Mouse (Mus musculus): ENCODE data around the gene Znhit2. TPM values are rescaled to one million over a fixed set of nuclear protein-coding genes. Genes with fewer than 3 reads are reported as not detected.

Gene Znhit2
- polyA plus RNA-seq, 1 experiment from 2014 or later: 33.2 TPM

GRCm38 (mm10) chr19:6066571-6066970 is 5.6 kb downstream of the Znhit2 start:
- ATAC-seq (ENCODE audit: insufficient number of reproducible peaks, insufficient read depth, low FRiP score, low TSS enrichment, low read depth): no peak
- peak overlapping the region; percentile 75 for H3K9ac ChIP-seq
- peak overlapping the region; percentile 53 for H3K4me3 ChIP-seq
- WGBS: 46% methylated on average over 5 of the region's 5 CpGs
- H3K4me1 ChIP-seq: peaks cover 35% of the 10 kb centered on the region
- H3K27me3 ChIP-seq: no peaks in the 10 kb centered on the region
- peak overlapping the region; percentile 96 for H3K4me2 ChIP-seq
- no peaks in the 10 kb centered on the region for H3K9me3 ChIP-seq
- H3K36me3 ChIP-seq: peaks cover 31% of the 10 kb centered on the region
- peak overlapping the region; percentile 86 for H3K27ac ChIP-seq

DNA sequence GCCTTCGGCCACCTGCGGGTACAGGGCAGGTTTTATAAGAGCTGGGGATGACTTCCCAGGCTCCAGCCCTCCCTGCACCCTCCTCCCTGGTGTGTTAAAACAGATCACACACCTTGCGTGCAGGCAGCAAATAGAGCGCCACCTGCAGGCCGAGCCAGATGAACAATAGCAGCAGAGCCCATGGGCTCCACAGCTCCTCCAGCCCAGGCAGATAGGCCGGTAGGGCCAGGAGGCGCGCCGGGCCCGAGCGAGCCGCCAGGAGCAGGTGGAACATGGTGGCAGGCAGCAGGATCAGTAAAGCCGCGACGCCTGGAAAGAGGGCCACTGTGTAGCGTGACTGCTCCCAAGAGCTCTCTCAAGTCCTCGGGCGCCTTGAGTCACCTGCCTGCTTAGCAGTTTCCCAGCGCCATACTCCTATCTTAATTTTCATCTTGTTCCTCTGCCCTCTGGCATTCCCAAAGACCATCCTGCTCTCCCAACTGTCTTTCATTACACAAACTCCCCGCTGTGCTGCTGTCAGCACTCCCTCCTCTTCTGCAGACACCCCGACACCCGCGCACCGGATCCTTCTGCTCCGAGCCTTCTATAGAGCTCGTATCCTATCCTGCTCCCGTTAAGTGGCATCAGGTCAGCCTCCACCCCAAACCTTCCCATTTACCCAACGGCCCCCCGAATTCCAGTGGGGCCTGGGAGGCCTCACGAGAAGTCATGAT is 6.2 kb downstream of the Znhit2 start:
- peaks cover 34% of the 10 kb centered on the region for H3K36me3 ChIP-seq
- peak; percentile 23; the same call in 1 of the 2 replicates for ATAC-seq (ENCODE audit: insufficient number of reproducible peaks, insufficient read depth, low FRiP score, low TSS enrichment, low read depth)
- peak overlapping the region; percentile 75 for H3K9ac ChIP-seq
- peak overlapping the region; percentile 53 for H3K4me3 ChIP-seq
- WGBS: 1% methylated on average over 30 of the region's 30 CpGs
- H3K27ac ChIP-seq: peak overlapping the region; percentile 86
- no peaks in the 10 kb centered on the region for H3K27me3 ChIP-seq
- no peaks in the 10 kb centered on the region for H3K9me3 ChIP-seq
- peak overlapping the region; percentile 96 for H3K4me2 ChIP-seq
- H3K4me1 ChIP-seq: peaks cover 30% of the 10 kb centered on the region

- H3K36me3 ChIP-seq: peaks cover 39% of the 10 kb centered on the region
- H3K27me3 ChIP-seq: no peaks in the 10 kb centered on the region
- H3K9ac ChIP-seq: peak within 1 kb of the TSS; percentile 75
- peak within 1 kb of the TSS; percentile 96 for H3K4me2 ChIP-seq
- WGBS: 11% methylated on average over 33 of the region's 33 CpGs
- peak within 1 kb of the TSS; percentile 86 for H3K27ac ChIP-seq
- H3K9me3 ChIP-seq: no peaks in the 10 kb centered on the region
- peaks cover 23% of the 10 kb centered on the region for H3K4me1 ChIP-seq
- H3K4me3 ChIP-seq: peak within 1 kb of the TSS; percentile 53
- peak; percentile 88 for ATAC-seq (ENCODE audit: insufficient number of reproducible peaks, insufficient read depth, low FRiP score, low TSS enrichment, low read depth)
Observed at GRCm38 (mm10) chr19:6067724-6068415, 6.9 kb downstream of the Znhit2 start, which contains the start of gene Tm7sf2. Gene Tm7sf2, minus strand, starts transcription at chr19:6068373.

- Histone ChIP-seq H3K4me1 (peaks cover 22% of the 10 kb centered on the region), H3K27ac (no peak overlapping the region), H3K9ac (no peak overlapping the region), H3K36me3 (peaks cover 49% of the 10 kb centered on the region), H3K9me3 (no peaks in the 10 kb centered on the region), H3K27me3 (no peaks in the 10 kb centered on the region), H3K4me3 (no peak overlapping the region), H3K4me2 (no peak overlapping the region)
- 86% methylated on average over 4 of the region's 4 CpGs for WGBS
- ATAC-seq (ENCODE audit: insufficient number of reproducible peaks, insufficient read depth, low FRiP score, low TSS enrichment, low read depth): no peak
Observed at GRCm38 (mm10) chr19:6068951-6069350, 8.0 kb downstream of the Znhit2 start.

- H3K36me3 ChIP-seq: peaks cover 56% of the 10 kb centered on the region
Observed at GRCm38 (mm10) chr19:6069851-6070250, 8.9 kb downstream of the Znhit2 start.

DNA sequence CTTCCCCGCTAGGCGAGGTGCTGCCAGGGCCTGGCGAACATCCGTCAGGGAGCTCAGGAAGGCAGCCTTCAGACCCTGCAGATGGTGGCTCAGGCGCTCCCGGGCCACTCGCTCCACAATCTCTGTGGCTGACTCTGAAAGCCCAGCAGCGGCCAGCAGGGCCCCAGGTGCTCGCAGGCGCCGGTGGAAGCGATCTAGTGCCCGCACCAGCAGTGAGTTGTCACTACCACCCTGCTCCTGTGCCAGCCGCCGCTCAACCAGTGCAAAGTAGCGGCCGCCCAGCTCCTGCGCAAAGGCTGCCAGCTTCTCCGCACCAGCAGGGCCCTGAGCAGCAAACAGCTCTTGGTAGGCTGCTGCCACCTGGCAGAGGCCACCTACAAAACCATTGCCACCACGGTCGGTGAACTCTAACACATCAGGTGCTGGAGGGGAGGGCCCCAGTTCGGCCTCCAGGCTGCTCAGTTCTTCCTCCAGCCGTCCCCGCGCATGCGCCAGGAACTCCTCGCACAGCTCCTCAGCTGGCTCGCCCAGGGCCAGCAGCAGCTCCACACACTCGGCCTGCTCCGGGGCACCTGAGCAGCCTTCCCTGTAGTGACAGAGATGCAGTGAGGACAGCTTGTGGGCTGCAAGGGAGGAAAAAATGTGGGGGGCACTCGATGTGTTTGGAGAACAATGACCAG is 9.7 kb downstream of the Znhit2 start:
- no peak overlapping the region for H3K4me2 ChIP-seq
- H3K4me3 ChIP-seq: no peak overlapping the region
- ATAC-seq (ENCODE audit: insufficient number of reproducible peaks, insufficient read depth, low FRiP score, low TSS enrichment, low read depth): no peak
- no peak overlapping the region for H3K9ac ChIP-seq
- H3K9me3 ChIP-seq: no peaks in the 10 kb centered on the region
- H3K27ac ChIP-seq: no peak overlapping the region
- H3K36me3 ChIP-seq: peaks cover 61% of the 10 kb centered on the region
- peaks cover 28% of the 10 kb centered on the region for H3K4me1 ChIP-seq
- H3K27me3 ChIP-seq: no peaks in the 10 kb centered on the region
- 91% methylated on average over 31 of the region's 31 CpGs for WGBS

More at GRCm38 (mm10) chr19:6069851-6070250, 8.9 kb downstream of the Znhit2 start:
- 93% methylated on average over 10 of the region's 10 CpGs for WGBS
- H3K27me3 ChIP-seq: no peaks in the 10 kb centered on the region
- H3K9me3 ChIP-seq: no peaks in the 10 kb centered on the region
- no peak overlapping the region for H3K4me3 ChIP-seq
- no peak overlapping the region for H3K4me2 ChIP-seq
- no peak overlapping the region for H3K9ac ChIP-seq
- ATAC-seq (ENCODE audit: insufficient number of reproducible peaks, insufficient read depth, low FRiP score, low TSS enrichment, low read depth): no peak
- no peak overlapping the region for H3K27ac ChIP-seq
- H3K4me1 ChIP-seq: peaks cover 22% of the 10 kb centered on the region

- Histone ChIP-seq H3K36me3 (peaks cover 61% of the 10 kb centered on the region), H3K4me1 (peaks cover 30% of the 10 kb centered on the region), H3K9ac (no peak overlapping the region), H3K4me3 (no peak overlapping the region), H3K27ac (no peak overlapping the region), H3K27me3 (no peaks in the 10 kb centered on the region), H3K9me3 (no peaks in the 10 kb centered on the region), H3K4me2 (no peak overlapping the region)
- no peak for ATAC-seq (ENCODE audit: insufficient number of reproducible peaks, insufficient read depth, low FRiP score, low TSS enrichment, low read depth)
- 93% methylated on average over 19 of the region's 19 CpGs for WGBS
Observed at GRCm38 (mm10) chr19:6071261-6071660, 10.3 kb downstream of the Znhit2 start.

DNA sequence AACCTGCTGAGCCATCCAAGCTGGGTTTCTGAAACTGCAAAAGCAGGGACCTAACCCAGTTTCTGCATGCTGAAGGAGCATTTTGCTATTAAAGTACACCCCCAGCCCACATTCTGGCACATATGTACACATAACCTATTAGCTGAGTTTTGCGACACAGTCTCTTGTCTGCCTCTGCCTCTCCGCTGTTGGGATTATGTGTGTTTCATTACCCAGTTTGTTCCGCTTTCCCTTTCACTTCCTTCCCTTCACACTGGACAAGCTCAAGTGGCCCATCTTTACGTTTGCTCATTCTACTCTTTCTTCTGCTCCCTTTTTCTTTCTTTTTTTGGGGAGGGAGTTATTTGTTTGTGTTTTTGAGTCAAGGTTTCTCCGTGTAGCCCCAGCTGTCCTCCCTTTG is 12.9 kb downstream of the Znhit2 start:
- peaks cover 17% of the 10 kb centered on the region for H3K4me1 ChIP-seq
- peaks cover 57% of the 10 kb centered on the region for H3K36me3 ChIP-seq
- H3K4me2 ChIP-seq: no peak overlapping the region
- ATAC-seq (ENCODE audit: insufficient number of reproducible peaks, insufficient read depth, low FRiP score, low TSS enrichment, low read depth): no peak
- no peak overlapping the region for H3K9ac ChIP-seq
- WGBS: 84% methylated on average over 5 of the region's 5 CpGs
- no peaks in the 10 kb centered on the region for H3K9me3 ChIP-seq
- H3K4me3 ChIP-seq: no peak overlapping the region
- no peaks in the 10 kb centered on the region for H3K27me3 ChIP-seq
- no peak overlapping the region for H3K27ac ChIP-seq

GRCm38 (mm10) chr19:6076564-6077393 is 15.8 kb downstream of the Znhit2 start, which contains the start of gene Vps51:
Gene Vps51, minus strand, starts transcription at chr19:6077231.
- peak within 1 kb of the TSS; percentile 88 for H3K9ac ChIP-seq
- peak within 1 kb of the TSS; percentile 89 for H3K4me2 ChIP-seq
- H3K4me3 ChIP-seq: peak within 1 kb of the TSS; percentile 83
- ATAC-seq (ENCODE audit: insufficient number of reproducible peaks, insufficient read depth, low FRiP score, low TSS enrichment, low read depth): peak; percentile 74
- WGBS: under 1% methylated on average over 33 of the region's 33 CpGs
- peaks cover 52% of the 10 kb centered on the region for H3K36me3 ChIP-seq
- peak within 1 kb of the TSS; percentile 88 for H3K27ac ChIP-seq
- no peaks in the 10 kb centered on the region for H3K27me3 ChIP-seq
- peaks cover 17% of the 10 kb centered on the region for H3K4me1 ChIP-seq
- no peaks in the 10 kb centered on the region for H3K9me3 ChIP-seq

DNA sequence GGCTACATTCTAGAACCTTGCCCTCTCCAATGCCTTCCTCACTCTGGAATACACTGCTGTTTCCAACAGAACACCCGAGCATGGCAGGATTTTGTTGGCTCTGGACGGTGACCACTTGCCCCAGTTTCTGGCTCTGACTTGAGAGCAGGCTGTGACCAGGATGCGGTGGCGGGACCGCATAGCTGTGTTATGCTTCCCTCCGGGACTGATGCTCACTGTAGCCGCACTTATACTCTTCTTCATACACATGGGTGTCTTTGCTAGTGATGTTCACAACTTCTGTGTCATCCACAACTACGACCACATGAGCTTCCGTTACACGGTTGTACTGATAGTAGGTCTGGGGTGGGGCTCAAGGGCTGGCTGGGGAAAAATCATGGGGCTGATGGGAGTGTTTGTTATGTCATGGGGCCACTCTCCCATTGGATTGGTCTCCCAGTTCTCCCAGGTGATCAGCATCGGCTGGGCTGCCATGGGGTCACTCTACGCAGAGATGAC is 19.0 kb downstream of the Znhit2 start, which contains the start of gene Tmem262:
TSS of gene Tmem262 (plus strand) at position 51 of the 498 bp plus-strand sequence.
- WGBS: 92% methylated on average over 12 of the region's 12 CpGs
- Histone ChIP-seq H3K36me3 (peaks cover 38% of the 10 kb centered on the region), H3K4me3 (no peak within 1 kb of the TSS), H3K9me3 (no peaks in the 10 kb centered on the region), H3K27me3 (no peaks in the 10 kb centered on the region), H3K4me1 (peaks cover 28% of the 10 kb centered on the region), H3K9ac (no peak within 1 kb of the TSS), H3K27ac (no peak within 1 kb of the TSS), H3K4me2 (no peak within 1 kb of the TSS)
- ATAC-seq (ENCODE audit: insufficient number of reproducible peaks, insufficient read depth, low FRiP score, low TSS enrichment, low read depth): no peak

GRCm38 (mm10) chr19:6082156-6082555 is 21.2 kb downstream of the Znhit2 start, which contains the start of gene Gm28374:
Gene Gm28374, minus strand, starts transcription at chr19:6082256.
- Histone ChIP-seq H3K27me3 (no peaks in the 10 kb centered on the region), H3K4me1 (peaks cover 26% of the 10 kb centered on the region), H3K4me2 (no peak within 1 kb of the TSS), H3K4me3 (no peak within 1 kb of the TSS), H3K9me3 (no peaks in the 10 kb centered on the region), H3K36me3 (peaks cover 39% of the 10 kb centered on the region), H3K27ac (no peak within 1 kb of the TSS), H3K9ac (no peak within 1 kb of the TSS)
- 79% methylated on average over 9 of the region's 9 CpGs for WGBS
- ATAC-seq (ENCODE audit: insufficient number of reproducible peaks, insufficient read depth, low FRiP score, low TSS enrichment, low read depth): no peak

Measured in embryonic facial prominence, embryonic 13.5 days (tissue).